Mouse (Mus musculus): ENCODE results near the gene Hdac9. TPM values are rescaled to one million over a fixed set of nuclear protein-coding genes. Genes with fewer than 3 reads are reported as not detected.

The Hdac9 gene
- total and polyA plus RNA-seq, 3 experiments: 0.03 to 0.19 TPM; not detected in 1

DNA sequence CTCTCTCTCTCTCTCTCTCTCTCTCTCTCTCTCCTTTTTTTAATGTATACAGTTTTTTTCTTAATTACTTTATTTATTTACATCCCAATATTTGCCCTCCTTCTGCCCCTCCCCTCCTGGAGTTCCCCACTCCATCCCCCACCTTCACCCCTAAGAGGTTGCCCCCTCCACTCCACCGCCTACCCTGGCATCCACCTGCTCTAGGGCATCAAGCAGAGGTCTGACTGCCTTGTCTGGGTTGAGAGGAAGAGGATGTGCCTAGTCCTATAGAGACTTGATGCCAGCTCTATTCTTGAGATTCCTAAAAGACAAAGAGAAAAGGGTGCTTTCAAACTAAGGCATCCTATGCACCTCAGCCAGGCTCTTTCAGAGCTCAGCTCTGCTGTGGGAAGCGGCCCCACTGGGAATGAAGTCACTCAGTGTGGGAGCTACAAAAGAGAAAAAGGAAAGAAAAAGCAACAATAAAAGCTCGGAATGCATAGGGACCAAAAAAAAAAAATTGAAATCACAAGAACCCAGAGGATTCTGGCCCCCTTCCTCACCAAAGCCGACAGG lies 275.1 kb downstream of the Hdac9 start:
- H3K36me3 ChIP-seq (ENCODE audit: control insufficient read depth in 1 of 2, insufficient read depth in 2 of 2, low read length in 2 of 2): no peaks in the 10 kb centered on the region
- H3K27ac ChIP-seq (ENCODE audit: control insufficient read depth, low read depth, low read length): no peak overlapping the region
- no peak for DNase-seq (ENCODE audit: low read depth, low spot score)
- TF ChIP-seq MYB (IDR thresholded peaks at IDR 0.05; ENCODE audit: low read depth, low read length) (no peak), E2F4 (IDR thresholded peaks at IDR 0.05; ENCODE audit: borderline replicate concordance, low read depth, low read length) (no peak), RAD21 (IDR thresholded peaks at IDR 0.05; ENCODE audit: low read depth, low read length) (no peak), TCF12 (IDR thresholded peaks at IDR 0.05; ENCODE audit: low read depth, low read length) (no peak), JUND (IDR thresholded peaks at IDR 0.05; ENCODE audit: low read depth, low read length) (no peak), SIN3A (IDR thresholded peaks at IDR 0.05; ENCODE audit: low read length) (no peak), MAZ (IDR thresholded peaks at IDR 0.05; ENCODE audit: low read depth, low read length) (no peak), TAL1 (IDR thresholded peaks at IDR 0.05; ENCODE audit: low read length) (no peak), HCFC1 (IDR thresholded peaks at IDR 0.05; ENCODE audit: low read depth, low read length) (no peak), ETS1 (IDR thresholded peaks at IDR 0.05; ENCODE audit: low read depth, low read length) (no peak), ZC3H11A (IDR thresholded peaks at IDR 0.05; ENCODE audit: low read depth, low read length) (no peak), BHLHE40 (IDR thresholded peaks at IDR 0.05; ENCODE audit: borderline replicate concordance, low read depth, low read length) (no peak), EP300 (IDR thresholded peaks at IDR 0.05; ENCODE audit: low read depth in 1 of 2, low read length in 2 of 2) (no peak), POLR2AphosphoS2 (IDR thresholded peaks at IDR 0.05; ENCODE audit: low read length) (no peak), ZNF384 (IDR thresholded peaks at IDR 0.05; ENCODE audit: low read depth, low read length) (no peak), POLR2AphosphoS5 (IDR thresholded peaks at IDR 0.05; ENCODE audit: borderline replicate concordance, low read depth, low read length) (no peak), GATA1 (IDR thresholded peaks at IDR 0.05; ENCODE audit: low read depth, low read length) (no peak), ZMIZ1 (IDR thresholded peaks at IDR 0.05; ENCODE audit: low read depth, low read length) (no peak), CHD2 (IDR thresholded peaks at IDR 0.05; ENCODE audit: low read length) (no peak)
- H3K4me3 ChIP-seq (ENCODE audit: control insufficient read depth in 1 of 2, insufficient read depth in 1 of 2, low read depth in 2 of 2, low read length in 2 of 2): no peak overlapping the region
- H3K79me2 ChIP-seq (ENCODE audit: control insufficient read depth, insufficient read depth, low read length, poor library complexity): no peaks in the 10 kb centered on the region
- H3K27me3 ChIP-seq (ENCODE audit: control insufficient read depth in 1 of 2, insufficient read depth in 2 of 2, low read length in 2 of 2): no peaks in the 10 kb centered on the region
- no peaks in the 10 kb centered on the region for H3K4me1 ChIP-seq (ENCODE audit: control insufficient read depth in 1 of 2, insufficient read depth in 2 of 2, low read length in 2 of 2)
- no peak overlapping the region for H3K9ac ChIP-seq (ENCODE audit: control insufficient read depth, low read depth, low read length, poor library complexity, severe bottlenecking)
- no peaks in the 10 kb centered on the region for H3K9me3 ChIP-seq (replicated peaks; ENCODE audit: insufficient read depth, low read length)

DNA sequence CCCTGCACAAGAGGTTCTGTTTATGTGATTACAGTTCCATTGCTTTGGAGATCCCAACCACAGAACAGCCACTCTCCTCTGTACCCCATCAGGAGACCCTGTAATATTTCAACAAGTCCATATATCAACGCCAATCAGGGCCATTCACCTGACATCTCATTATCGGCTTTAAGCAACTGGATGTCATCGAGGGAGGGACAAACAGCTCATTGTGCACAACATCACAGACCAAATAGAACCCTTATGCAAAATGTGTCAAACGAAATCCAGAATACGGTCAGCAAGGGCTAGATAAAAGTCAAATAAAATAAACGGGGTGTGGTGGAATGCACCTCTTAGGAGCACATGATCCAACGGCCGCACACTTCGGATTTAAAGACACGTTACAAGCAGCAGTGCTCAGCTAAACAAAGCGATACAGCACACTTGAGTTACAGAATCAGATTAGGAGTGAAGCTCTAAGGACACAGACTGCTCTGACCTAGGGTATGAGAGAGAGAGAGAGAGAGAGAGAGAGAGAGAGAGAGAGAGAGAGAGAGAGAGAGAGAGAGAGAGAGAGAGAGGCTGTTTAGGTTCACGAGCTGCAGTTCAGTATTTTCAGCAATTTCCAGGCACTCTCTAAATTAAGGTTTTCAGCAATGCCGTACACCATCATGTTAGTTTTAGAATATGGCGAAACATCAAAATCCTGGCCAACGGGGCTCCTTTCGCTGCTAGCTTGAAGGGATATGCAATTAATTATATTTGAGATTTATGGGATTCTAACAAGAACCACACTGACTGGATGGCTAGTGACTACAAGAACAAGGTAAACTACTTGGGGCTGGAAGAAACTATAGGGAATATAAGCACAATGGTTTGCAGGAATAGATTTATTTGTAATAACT lies 279.4 kb downstream of the Hdac9 start:
- Histone ChIP-seq H3K9me3 (replicated peaks; ENCODE audit: insufficient read depth, low read length) (no peaks in the 10 kb centered on the region), H3K27ac (ENCODE audit: control insufficient read depth, low read depth, low read length) (no peak overlapping the region), H3K27me3 (ENCODE audit: control insufficient read depth in 1 of 2, insufficient read depth in 2 of 2, low read length in 2 of 2) (no peaks in the 10 kb centered on the region), H3K4me3 (ENCODE audit: control insufficient read depth in 1 of 2, insufficient read depth in 1 of 2, low read depth in 2 of 2, low read length in 2 of 2) (no peak overlapping the region), H3K36me3 (ENCODE audit: control insufficient read depth in 1 of 2, insufficient read depth in 2 of 2, low read length in 2 of 2) (no peaks in the 10 kb centered on the region), H3K9ac (ENCODE audit: control insufficient read depth, low read depth, low read length, poor library complexity, severe bottlenecking) (no peak overlapping the region), H3K4me1 (ENCODE audit: control insufficient read depth in 1 of 2, insufficient read depth in 2 of 2, low read length in 2 of 2) (no peaks in the 10 kb centered on the region), H3K79me2 (ENCODE audit: control insufficient read depth, insufficient read depth, low read length, poor library complexity) (no peaks in the 10 kb centered on the region)
- no peak for DNase-seq (ENCODE audit: low read depth, low spot score)
- no peak for TF ChIP-seq ETS1 (IDR thresholded peaks at IDR 0.05; ENCODE audit: low read depth, low read length)
- TF ChIP-seq CHD2 (IDR thresholded peaks at IDR 0.05; ENCODE audit: low read length): no peak
- no peak for TF ChIP-seq MAFK (IDR thresholded peaks at IDR 0.05; ENCODE audit: borderline replicate concordance, low read depth, low read length)
- TF ChIP-seq SIN3A (IDR thresholded peaks at IDR 0.05; ENCODE audit: low read length): no peak
- no peak for TF ChIP-seq POLR2A (IDR thresholded peaks at IDR 0.05; ENCODE audit: control insufficient read depth in 1 of 2, insufficient read depth in 1 of 2, low read depth in 1 of 2, low read length in 2 of 2, poor library complexity in 1 of 2)
- TF ChIP-seq TBP (IDR thresholded peaks at IDR 0.05; ENCODE audit: low read depth, low read length): no peak
- TF ChIP-seq USF2 (IDR thresholded peaks at IDR 0.05; ENCODE audit: borderline replicate concordance in 1 of 2, insufficient read depth in 1 of 2, low read depth in 1 of 2, low read length in 2 of 2): no peak
- TF ChIP-seq MXI1 (IDR thresholded peaks at IDR 0.05; ENCODE audit: low read depth, low read length): no peak
- TF ChIP-seq MYC (IDR thresholded peaks at IDR 0.05; ENCODE audit: low read depth, low read length): no peak
- no peak for TF ChIP-seq BHLHE40 (IDR thresholded peaks at IDR 0.05; ENCODE audit: borderline replicate concordance, low read depth, low read length)
- TF ChIP-seq GATA1 (IDR thresholded peaks at IDR 0.05; ENCODE audit: low read depth, low read length): no peak
- TF ChIP-seq GABPA (IDR thresholded peaks at IDR 0.05; ENCODE audit: low read depth, low read length): no peak
